Mouse (Mus musculus): ENCODE results near the gene Lor.
A peak's percentile ranks its signal among the peaks of the same experiment; 100 is the strongest.

The Lor gene

DNA sequence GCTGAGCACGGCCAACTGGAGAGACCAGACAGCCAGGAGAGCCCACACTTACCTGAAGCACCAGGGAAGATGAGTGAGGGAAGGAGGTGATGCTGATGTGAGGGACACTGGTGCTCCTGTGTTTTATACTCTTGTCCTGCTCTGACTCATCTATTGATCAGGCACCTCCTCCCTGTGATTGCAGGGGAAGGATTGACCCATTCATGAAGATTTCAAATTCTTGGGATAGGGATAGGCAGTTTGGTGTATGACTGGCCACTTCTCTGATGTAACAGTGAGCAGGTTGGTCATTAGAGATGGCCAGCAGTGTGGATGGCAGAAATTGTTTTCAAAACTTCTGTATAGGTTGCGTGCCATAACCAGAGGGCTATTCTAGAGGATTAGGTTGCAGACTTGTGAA, at the start of gene Lor:
Gene Lor, minus strand, starts transcription at position 101 of the 400 bp plus-strand sequence.
- no peak for DNase-seq (ENCODE audit: low read depth, low spot score)

DNA sequence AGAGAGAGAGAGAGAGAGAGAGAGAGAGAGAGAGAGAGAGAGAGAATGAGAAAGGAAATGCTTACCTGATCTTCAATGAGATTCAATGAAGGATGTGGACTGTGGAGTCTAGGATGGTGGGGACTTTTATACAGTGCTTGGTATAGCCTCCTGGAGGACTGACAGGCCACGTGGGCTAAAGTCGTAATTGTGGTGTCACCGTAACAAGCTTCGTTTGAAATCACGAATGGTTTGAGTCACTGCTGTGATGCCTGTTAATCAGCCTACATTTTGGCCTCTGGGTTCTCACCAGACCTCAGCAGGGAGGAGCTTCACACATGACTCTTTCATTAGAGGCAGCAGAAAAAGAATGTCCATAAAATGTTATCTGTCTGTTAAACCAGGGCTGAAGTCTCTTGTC, 40.9 kb upstream of the Lor start, which contains the start of gene Prr9:
Gene Prr9, minus strand, starts transcription at position 101 of the 400 bp plus-strand sequence.
- no peak for DNase-seq (ENCODE audit: low read depth, low spot score)

DNA sequence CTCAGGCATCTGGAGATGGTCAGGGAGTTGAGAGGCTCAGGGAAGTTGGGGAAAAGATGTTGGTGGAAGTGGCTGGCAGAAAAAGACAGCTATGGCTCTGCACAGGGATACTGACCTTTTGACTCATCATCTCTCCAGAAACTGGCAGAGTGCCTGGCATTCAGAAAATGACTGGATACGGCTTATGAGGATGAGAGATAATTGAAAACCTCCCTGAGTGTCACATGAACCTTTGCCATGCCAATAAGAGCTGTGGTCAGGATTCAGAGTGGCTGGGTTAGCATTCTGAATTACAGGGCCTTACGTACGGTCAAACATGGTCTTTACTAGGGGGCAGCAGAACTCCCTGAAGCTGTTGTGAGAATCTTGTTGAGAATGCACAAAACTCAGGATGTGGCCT, 38.0 kb upstream of the Lor start:
- DNase-seq (ENCODE audit: low read depth, low spot score), result no peak

DNA sequence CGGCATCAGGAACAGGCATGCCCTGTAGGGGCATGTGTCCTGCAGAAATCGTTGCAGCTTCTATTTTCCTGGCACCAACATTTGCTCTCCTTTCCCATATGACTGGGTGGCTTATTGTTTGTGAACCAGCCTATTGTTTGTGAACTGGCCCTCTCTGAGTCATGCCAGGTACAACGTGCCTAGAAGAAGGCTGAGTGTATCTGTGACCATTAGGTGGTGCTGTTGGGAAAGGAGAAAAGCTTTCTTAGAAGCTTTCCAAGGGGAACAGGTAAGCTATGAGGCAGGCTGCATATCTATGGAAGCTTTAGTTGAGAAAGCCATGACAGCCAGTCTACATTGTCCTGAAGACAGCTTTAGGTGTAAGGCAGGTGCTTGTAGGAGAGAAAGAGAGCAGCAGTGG, 35.0 kb upstream of the Lor start:
- peak; percentile 20 for DNase-seq (ENCODE audit: low read depth, low spot score)

DNA sequence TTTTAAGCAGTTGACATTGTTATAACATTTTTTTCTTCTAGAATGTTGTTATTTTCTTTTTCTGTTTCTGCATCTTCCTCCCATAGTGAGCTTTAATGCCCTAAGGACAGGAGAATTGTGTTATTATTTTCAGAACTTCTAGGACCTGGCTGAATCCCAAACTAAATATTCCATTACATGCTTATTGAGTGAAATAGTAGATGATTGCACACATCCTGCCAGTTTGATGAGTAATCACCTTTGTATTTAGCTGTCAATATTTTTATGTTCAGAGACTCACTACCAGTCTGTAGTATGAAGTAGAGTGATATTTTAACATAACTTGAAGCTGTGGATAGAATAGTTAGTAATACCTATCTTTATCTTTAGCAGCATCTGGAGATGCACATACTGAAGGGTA, 28.6 kb upstream of the Lor start:
- DNase-seq (ENCODE audit: low read depth, low spot score), result no peak

DNA sequence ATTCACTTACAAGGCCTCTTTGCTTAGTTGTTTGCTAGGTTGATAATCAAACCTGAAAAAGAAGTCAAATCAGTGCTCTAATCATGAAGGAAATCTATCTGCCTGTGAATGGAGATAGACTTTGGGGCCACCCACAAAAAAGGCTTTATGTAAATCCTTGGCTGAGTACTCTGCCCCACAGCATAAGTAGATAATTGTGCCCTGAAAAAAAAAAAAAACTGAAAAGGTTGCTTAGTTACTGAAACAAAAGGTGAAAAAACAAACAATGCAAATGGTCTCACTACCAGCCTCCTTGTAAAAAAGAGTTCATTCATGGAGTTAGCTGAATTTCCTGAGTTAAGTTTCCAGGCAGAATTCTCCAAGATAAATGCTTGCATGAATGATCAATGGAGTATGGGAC, 27.8 kb upstream of the Lor start:
- no peak for DNase-seq (ENCODE audit: low read depth, low spot score)

DNA sequence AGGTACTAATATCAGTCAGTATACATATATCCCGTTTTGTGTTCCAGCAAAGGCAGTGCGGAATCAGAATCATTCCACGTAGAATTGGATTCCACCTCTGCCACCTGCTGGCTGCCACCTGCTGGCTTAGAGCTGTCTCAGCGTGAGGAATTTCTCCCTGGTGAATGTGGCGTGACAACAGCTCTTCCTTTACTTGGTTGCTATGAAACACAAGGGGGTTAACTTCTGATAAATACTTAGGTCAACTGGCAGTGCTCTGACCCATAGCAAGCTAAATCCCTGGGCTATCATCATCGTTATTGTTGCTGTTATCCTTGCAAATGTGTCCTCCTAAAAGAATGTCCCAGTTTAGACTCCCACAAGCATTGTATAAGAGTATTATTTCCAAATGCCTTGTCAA, 23.6 kb upstream of the Lor start:
- DNase-seq (ENCODE audit: low read depth, low spot score), result peak; percentile 23

DNA sequence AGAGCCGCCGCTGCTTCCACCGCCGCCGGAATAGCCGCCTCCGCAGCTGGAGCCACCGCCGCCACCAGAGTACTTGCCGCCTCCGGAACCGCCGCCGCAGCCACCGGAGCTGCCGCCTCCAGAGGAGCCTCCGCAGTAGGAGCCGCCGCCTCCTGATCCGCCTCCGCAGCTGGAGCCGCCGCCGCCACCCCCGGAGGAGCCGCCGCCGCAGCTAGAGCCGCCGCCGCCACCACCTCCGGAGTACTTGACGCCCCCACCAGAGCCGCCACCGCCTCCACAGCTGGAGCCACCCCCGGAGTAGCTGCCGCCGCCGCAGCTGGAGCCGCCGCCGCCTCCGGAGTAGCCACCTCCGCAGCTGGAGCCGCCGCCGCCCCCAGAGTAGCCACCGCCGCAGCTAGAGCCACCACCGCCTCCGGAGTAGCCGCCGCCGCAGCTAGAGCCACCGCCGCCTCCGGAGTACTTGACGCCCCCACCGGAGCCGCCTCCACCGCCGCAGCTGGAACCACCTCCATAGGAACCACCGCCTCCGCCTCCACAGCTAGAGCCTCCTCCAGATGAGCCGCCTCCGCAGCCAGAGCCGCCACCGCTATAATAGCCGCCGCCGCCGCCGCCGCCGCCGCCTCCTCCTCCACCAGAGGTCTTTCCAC, 1.5 kb downstream of the Lor start:
- peak; percentile 14 for DNase-seq (ENCODE audit: low read depth, low spot score)

DNA sequence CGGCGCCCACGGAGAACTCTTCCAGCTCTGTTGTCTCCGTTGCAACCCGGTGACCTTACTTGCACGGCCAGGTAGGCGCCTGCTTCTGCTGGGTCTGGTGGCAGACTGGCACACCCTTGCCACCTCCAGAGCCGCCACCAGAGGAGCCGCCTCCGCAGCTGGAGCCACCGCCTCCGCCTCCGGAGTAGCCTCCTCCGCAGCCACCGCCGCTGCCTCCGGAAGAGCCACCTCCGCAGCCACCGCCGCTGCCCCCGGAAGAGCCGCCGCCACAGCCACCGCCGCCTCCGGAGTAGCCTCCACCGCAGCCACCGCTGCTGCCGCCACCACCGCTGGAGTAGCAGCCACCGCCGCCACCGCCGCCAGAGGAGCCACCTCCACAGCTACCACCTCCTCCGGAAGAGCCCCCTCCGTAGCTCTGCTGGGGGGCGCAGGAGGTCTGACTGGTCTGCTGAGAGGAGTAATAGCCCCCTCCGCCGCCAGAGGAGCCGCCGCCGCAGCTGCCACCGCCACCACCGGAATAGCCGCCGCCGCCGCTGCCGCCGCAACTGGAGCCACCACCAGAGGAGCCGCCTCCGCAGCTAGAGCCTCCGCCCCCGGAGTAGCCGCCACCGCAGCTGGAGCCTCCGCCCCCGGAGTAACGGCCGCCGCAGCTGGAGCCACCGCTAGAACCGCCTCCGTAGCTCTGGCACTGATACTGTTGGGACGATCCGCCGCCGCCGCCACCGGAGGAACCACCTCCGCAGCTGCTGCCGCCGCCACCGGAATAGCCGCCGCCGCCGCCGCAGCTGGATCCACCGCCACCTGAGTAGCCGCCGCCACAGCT, 2.3 kb downstream of the Lor start:
- peak; percentile 37 for DNase-seq (ENCODE audit: low read depth, low spot score)

DNA sequence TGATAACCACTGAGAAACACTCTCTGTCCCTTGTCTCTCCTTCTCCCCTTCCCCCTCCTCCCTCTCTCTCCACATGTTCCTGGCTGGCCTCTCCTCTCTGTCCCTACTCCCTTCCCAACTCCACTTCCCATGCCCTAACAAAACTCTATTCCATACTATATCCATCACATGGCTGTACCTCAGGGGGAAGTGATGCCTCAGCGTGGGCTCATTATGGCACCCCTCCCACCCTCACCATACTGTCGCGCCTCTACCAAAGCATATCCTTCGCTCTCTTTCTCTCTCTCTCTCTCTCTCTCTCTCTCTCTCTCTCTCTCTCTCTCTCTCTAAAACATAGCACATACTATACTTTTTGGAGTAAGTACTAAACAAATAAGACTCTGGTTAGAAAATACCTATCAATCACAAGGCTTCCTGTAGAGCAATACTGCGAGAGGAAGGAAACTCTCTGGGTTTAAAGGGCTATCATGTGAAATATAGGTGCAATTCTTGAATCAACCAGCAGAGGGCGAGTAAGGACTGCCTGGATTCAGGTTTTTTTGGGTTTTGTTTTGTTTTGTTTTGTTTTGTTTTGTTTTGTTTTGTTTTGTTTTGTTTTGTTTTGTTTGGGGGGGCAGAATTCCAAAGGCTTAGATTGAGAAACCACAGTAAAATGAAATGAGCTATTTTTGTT, 32.4 kb downstream of the Lor start:
- DNase-seq (ENCODE audit: low read depth, low spot score), result peak; percentile 41

DNA sequence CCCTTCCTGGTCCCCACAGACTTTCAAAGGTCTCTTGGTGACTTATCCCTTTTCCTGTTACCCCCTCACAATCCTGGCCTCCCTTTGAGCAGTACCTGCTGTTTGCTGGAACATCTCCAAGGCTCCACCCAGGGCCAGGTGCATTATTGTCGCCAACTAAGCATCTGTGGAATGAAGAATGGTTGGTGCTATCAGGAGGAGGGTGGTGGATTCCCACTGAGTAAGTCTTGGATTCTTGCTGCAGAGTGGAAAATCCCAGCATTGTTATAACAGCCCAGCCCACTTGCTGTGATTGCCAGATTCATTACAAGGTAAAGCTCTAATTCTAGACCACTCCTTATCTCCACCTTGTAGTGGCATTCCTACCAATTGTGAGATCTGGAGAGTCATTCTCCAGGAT, 49.0 kb downstream of the Lor start:
- no peak for DNase-seq (ENCODE audit: low read depth, low spot score)

DNA sequence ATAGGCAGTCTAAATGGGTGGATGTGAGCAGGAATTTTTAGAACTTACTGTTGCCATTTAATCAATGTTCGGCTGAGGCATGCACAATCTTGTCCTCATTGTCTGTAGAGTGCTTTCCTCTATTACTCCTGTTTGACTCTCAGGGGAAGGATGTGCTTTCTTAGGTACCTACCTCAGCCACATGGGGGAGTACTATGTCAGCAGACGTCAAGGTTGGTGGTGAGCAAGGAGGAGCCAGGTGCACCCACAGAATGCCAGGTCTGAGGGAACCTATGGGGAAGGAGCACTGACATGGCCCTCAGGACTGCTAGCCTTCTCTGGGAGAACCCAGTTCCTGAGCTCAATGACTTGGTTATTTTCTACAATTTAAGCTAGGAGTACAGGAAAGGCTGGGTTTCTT, 49.7 kb downstream of the Lor start:
- no peak for DNase-seq (ENCODE audit: low read depth, low spot score)
